24 mouse cellular contexts compared by ENCODE assay signal in the genomic region with DNA sequence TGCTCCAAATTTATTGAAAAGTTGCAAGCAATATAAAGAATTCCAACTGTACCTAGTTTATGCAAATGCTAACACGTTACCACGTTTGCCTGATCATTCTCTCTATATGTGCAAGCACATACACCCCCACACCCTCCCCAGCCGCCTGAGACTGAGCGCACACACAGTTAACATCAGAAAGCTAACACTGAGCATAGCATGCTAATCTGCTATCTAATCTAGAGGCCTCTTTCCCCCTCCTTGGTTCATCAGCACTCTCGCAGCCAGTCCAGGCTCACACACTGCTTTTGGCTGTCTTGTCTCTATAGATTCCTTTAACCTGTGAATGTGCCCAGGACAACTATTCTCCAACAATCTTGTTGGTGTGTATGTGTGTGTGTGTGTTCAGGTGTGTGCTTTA. TPM values are rescaled to one million over a fixed set of nuclear protein-coding genes. Genes with fewer than 3 reads are reported as not detected.
DNase-seq lines count a peak whose midpoint lies in the region; ATAC-seq and TF ChIP-seq lines count a peak whose summit lies in the region.
"Had no signal": no experiment of that assay in that cellular context is flagged by ENCODE, and none has a peak within 500 bp of the region (broad histone marks: within the 10 kb centered on the region; RNA-seq: fewer than 3 reads in every experiment).

No protein-coding gene starts in this region.

- no peak for ATAC-seq in midbrain, embryonic 11.5 days (ENCODE audit: low FRiP score)
- no peak for ATAC-seq in midbrain, embryonic 13.5 days
- ATAC-seq in G1E (ENCODE audit: extremely low read depth, insufficient number of reproducible peaks, low FRiP score, poor library complexity, severe bottlenecking) = peak; percentile 52
- ATAC-seq in forebrain, embryonic 15.5 days (replicated peaks) = no peak
- ATAC-seq: forebrain, embryonic 13.5 days; forebrain, embryonic 16.5 days had no signal

- H3K4me3 ChIP-seq in layer of hippocampus, adult 2 months = peak overlapping the region; percentile 29; the same call in 1 of the 2 replicates
- no peak overlapping the region for H3K4me3 ChIP-seq in midbrain, embryonic 11.5 days (ENCODE audit: low read depth, low read length)
- H3K4me3 ChIP-seq in midbrain, embryonic 13.5 days (replicated peaks) = no peak overlapping the region
- H3K4me3 ChIP-seq in G1E (ENCODE audit: low read depth, low read length) = no peak overlapping the region
- no peak overlapping the region for H3K4me3 ChIP-seq in forebrain, embryonic 15.5 days
- H3K4me3 ChIP-seq: embryonic facial prominence, embryonic 10.5 days; embryonic facial prominence, embryonic 12.5 days; forebrain, embryonic 13.5 days had no signal

- H3K9me3 ChIP-seq in midbrain, embryonic 11.5 days (ENCODE audit: control insufficient read depth, low read length) = no peaks in the 10 kb centered on the region
- no peaks in the 10 kb centered on the region for H3K9me3 ChIP-seq in midbrain, embryonic 13.5 days
- H3K9me3 ChIP-seq in G1E (replicated peaks) = no peaks in the 10 kb centered on the region
- no peaks in the 10 kb centered on the region for H3K9me3 ChIP-seq in forebrain, embryonic 15.5 days
- H3K9me3 ChIP-seq: embryonic facial prominence, embryonic 10.5 days; embryonic facial prominence, embryonic 12.5 days; forebrain, embryonic 13.5 days had no signal

- DNase-seq in layer of hippocampus, adult 2 months (ENCODE audit: low spot score in 2 of 2) = no peak
- DNase-seq in layer of hippocampus, postnatal 25 days (ENCODE audit: extremely low spot score in 1 of 2, low spot score in 1 of 2) = no peak
- DNase-seq in midbrain, embryonic 11.5 days (ENCODE audit: low spot score, missing footprints) = peak; percentile 69
- DNase-seq in G1E (ENCODE audit: low spot score) = no peak
- DNase-seq in spleen, adult 12 weeks (ENCODE audit: low spot score) = no peak
- DNase-seq: adrenal gland, adult 2 months; adrenal gland, postnatal 10 days; adrenal gland, postnatal 25 days; cerebellum, adult 11 months; cerebellum, adult 8-10 months; cerebellum, adult 9-11 months; cerebellum, postnatal 14 days; cerebellum, postnatal 36 days had no signal

- peaks cover 2% of the 10 kb centered on the region; the same call in 1 of the 2 replicates for H3K4me1 ChIP-seq in midbrain, embryonic 11.5 days (ENCODE audit: control insufficient read depth, insufficient read depth, low read length)
- no peaks in the 10 kb centered on the region for H3K4me1 ChIP-seq in midbrain, embryonic 13.5 days (replicated peaks)
- H3K4me1 ChIP-seq in G1E (ENCODE audit: insufficient read depth, low read depth, low read length) = peaks cover 3% of the 10 kb centered on the region; the same call in 1 of the 2 replicates
- no peaks in the 10 kb centered on the region for H3K4me1 ChIP-seq in forebrain, embryonic 15.5 days
- H3K4me1 ChIP-seq: embryonic facial prominence, embryonic 10.5 days; embryonic facial prominence, embryonic 12.5 days had no signal

- no peak for TF ChIP-seq CTCF in layer of hippocampus, adult 2 months (conservative IDR thresholded peaks at IDR 0.05)
- TF ChIP-seq CTCF in G1E (IDR thresholded peaks at IDR 0.05; ENCODE audit: low read depth, low read length) = no peak

- H3K27ac ChIP-seq in layer of hippocampus, adult 2 months = peak overlapping the region; percentile 70
- no peak overlapping the region for H3K27ac ChIP-seq in midbrain, embryonic 11.5 days (ENCODE audit: low read depth, low read length)
- H3K27ac ChIP-seq in midbrain, embryonic 13.5 days = no peak overlapping the region
- H3K27ac ChIP-seq in forebrain, embryonic 15.5 days (replicated peaks) = no peak overlapping the region
- H3K27ac ChIP-seq: embryonic facial prominence, embryonic 10.5 days; embryonic facial prominence, embryonic 12.5 days; forebrain, embryonic 13.5 days had no signal

- H3K9ac ChIP-seq in midbrain, embryonic 11.5 days (ENCODE audit: low read length) = no peak overlapping the region
- no peak overlapping the region for H3K9ac ChIP-seq in midbrain, embryonic 13.5 days (replicated peaks)
- H3K9ac ChIP-seq in forebrain, embryonic 15.5 days (replicated peaks) = no peak overlapping the region
- H3K9ac ChIP-seq: embryonic facial prominence, embryonic 12.5 days; forebrain, embryonic 13.5 days had no signal

- H3K36me3 ChIP-seq in midbrain, embryonic 11.5 days (ENCODE audit: control insufficient read depth, insufficient read depth, low read length) = no peaks in the 10 kb centered on the region
- H3K36me3 ChIP-seq in midbrain, embryonic 13.5 days = no peaks in the 10 kb centered on the region
- H3K36me3 ChIP-seq in G1E (replicated peaks) = no peaks in the 10 kb centered on the region
- no peaks in the 10 kb centered on the region for H3K36me3 ChIP-seq in forebrain, embryonic 15.5 days
- H3K36me3 ChIP-seq: embryonic facial prominence, embryonic 10.5 days; embryonic facial prominence, embryonic 12.5 days had no signal

- no peak overlapping the region for H3K4me2 ChIP-seq in midbrain, embryonic 11.5 days
- no peak overlapping the region for H3K4me2 ChIP-seq in midbrain, embryonic 13.5 days (replicated peaks)
- no peak overlapping the region for H3K4me2 ChIP-seq in forebrain, embryonic 15.5 days (replicated peaks)
- H3K4me2 ChIP-seq: embryonic facial prominence, embryonic 12.5 days; forebrain, embryonic 13.5 days had no signal

- WGBS in midbrain, embryonic 11.5 days = 83% methylated on average over 5 of the region's 5 CpGs
- 75% methylated on average over 5 of the region's 5 CpGs for WGBS in midbrain, embryonic 13.5 days
- 82% methylated on average over 5 of the region's 5 CpGs for WGBS in forebrain, embryonic 15.5 days

- no peaks in the 10 kb centered on the region; the same call in 1 of the 2 replicates for H3K27me3 ChIP-seq in midbrain, embryonic 11.5 days (ENCODE audit: control insufficient read depth, insufficient read depth, low read length)
- no peaks in the 10 kb centered on the region for H3K27me3 ChIP-seq in midbrain, embryonic 13.5 days
- H3K27me3 ChIP-seq in G1E (ENCODE audit: insufficient read depth, low read length) = peaks cover 57% of the 10 kb centered on the region
- no peaks in the 10 kb centered on the region for H3K27me3 ChIP-seq in forebrain, embryonic 15.5 days
- H3K27me3 ChIP-seq: forebrain, embryonic 13.5 days had no signal

RNA-seq across cellular contexts. Expression of a gene that starts 1.6 kb away (rescaled TPM):
- 100 to 1,000 TPM; 305 to 312 TPM for total RNA-seq in layer of hippocampus, adult 2 months (2021)
- 100 to 1,000 TPM; 605 to 677 TPM for total RNA-seq in layer of hippocampus, postnatal 25 days (2021)
- polyA plus RNA-seq in midbrain, embryonic 11.5 days (2014; fragmentation: Nextera tagmentation; extraction: Ambion mirVana) = 0.26 and 0.82 TPM in 2 replicates
- 0.07 and 0.54 TPM in 2 replicates for polyA plus RNA-seq in midbrain, embryonic 13.5 days (2015; fragmentation: Nextera tagmentation; extraction: Ambion mirVana)
- total RNA-seq in G1E (2014; fragmentation: Nextera tagmentation) (not detected in 2 replicates), G1E (2017) (0.38 TPM in 1 of 2 replicates, not detected in the other)
- not detected in 2 replicates for polyA plus RNA-seq in G1E (2012)
- polyA plus RNA-seq in forebrain, embryonic 15.5 days (2015; fragmentation: Nextera tagmentation; extraction: Ambion mirVana) = 0.17 TPM in 1 of 2 replicates, not detected in the other
- total RNA-seq: adrenal gland, postnatal 4 days; common myeloid progenitor, adult 5-6 weeks; MEL had no signal
- polyA plus RNA-seq: adrenal gland, adult 2 months; C2C12 had no signal

RNA-seq across cellular contexts. Expression of a gene that starts 23.7 kb away (rescaled TPM):
- 100 to 1,000 TPM; 440 to 441 TPM for total RNA-seq in layer of hippocampus, adult 2 months (2021)
- total RNA-seq in layer of hippocampus, postnatal 25 days (2021) = 100 to 1,000 TPM; 415 to 483 TPM
- polyA plus RNA-seq in midbrain, embryonic 11.5 days (2014; fragmentation: Nextera tagmentation; extraction: Ambion mirVana) = 1,378 and 1,482 TPM in 2 replicates
- polyA plus RNA-seq in midbrain, embryonic 13.5 days (2015; fragmentation: Nextera tagmentation; extraction: Ambion mirVana) = 935 and 992 TPM in 2 replicates
- total RNA-seq in G1E (2014; fragmentation: Nextera tagmentation) (4,941 and 5,512 TPM in 2 replicates), G1E (2017) (6,009 and 6,679 TPM in 2 replicates)
- 3,654 and 17,705 TPM in 2 replicates for polyA plus RNA-seq in G1E (2012)
- 997 and 1,035 TPM in 2 replicates for polyA plus RNA-seq in forebrain, embryonic 15.5 days (2015; fragmentation: Nextera tagmentation; extraction: Ambion mirVana)

RNA-seq across cellular contexts. Expression of a gene that starts 41.0 kb away (rescaled TPM):
- 10 to 100 TPM; 26.1 to 26.4 TPM for total RNA-seq in layer of hippocampus, adult 2 months (2021)
- total RNA-seq in layer of hippocampus, postnatal 25 days (2021) = 10 to 100 TPM; 23.2 to 32.4 TPM
- polyA plus RNA-seq in midbrain, embryonic 11.5 days (2014; fragmentation: Nextera tagmentation; extraction: Ambion mirVana) = 33.9 and 36.7 TPM in 2 replicates
- polyA plus RNA-seq in midbrain, embryonic 13.5 days (2015; fragmentation: Nextera tagmentation; extraction: Ambion mirVana) = 37.2 and 39.2 TPM in 2 replicates
- 56.2 and 59.8 TPM in 2 replicates for total RNA-seq in G1E (2014; fragmentation: Nextera tagmentation)
- total RNA-seq in G1E (2017) = 39.1 and 44.2 TPM in 2 replicates
- polyA plus RNA-seq in G1E (2012) = 38.8 and 51.2 TPM in 2 replicates
- 37.4 and 37.9 TPM in 2 replicates for polyA plus RNA-seq in forebrain, embryonic 15.5 days (2015; fragmentation: Nextera tagmentation; extraction: Ambion mirVana)

RNA-seq across cellular contexts. Expression of a gene that starts 59.2 kb away (rescaled TPM):
- total RNA-seq in layer of hippocampus, adult 2 months (2021) = not detected
- total RNA-seq in layer of hippocampus, postnatal 25 days (2021) = not detected
- polyA plus RNA-seq in midbrain, embryonic 11.5 days (2014; fragmentation: Nextera tagmentation; extraction: Ambion mirVana) = not detected in 2 replicates
- not detected in 2 replicates for polyA plus RNA-seq in midbrain, embryonic 13.5 days (2015; fragmentation: Nextera tagmentation; extraction: Ambion mirVana)
- total RNA-seq in G1E (2014; fragmentation: Nextera tagmentation) (not detected in 2 replicates), G1E (2017) (not detected in 2 replicates)
- polyA plus RNA-seq in G1E (2012) = not detected in 2 replicates
- polyA plus RNA-seq in forebrain, embryonic 15.5 days (2015; fragmentation: Nextera tagmentation; extraction: Ambion mirVana) = not detected in 2 replicates
- total RNA-seq: adrenal gland, adult 2 months; adrenal gland, postnatal 10 days; adrenal gland, postnatal 25 days; adrenal gland, postnatal 4 days; common myeloid progenitor, adult 5-6 weeks; MEL had no signal
- polyA plus RNA-seq: adrenal gland, adult 2 months; C2C12; embryonic facial prominence, embryonic 10.5 days; forebrain, embryonic 11.5 days; forebrain, embryonic 13.5 days; forebrain, embryonic 16.5 days had no signal
